Mouse (Mus musculus): ENCODE results near the gene Malsu1.
A peak's percentile ranks its signal among the peaks of the same experiment; 100 is the strongest.

DNA sequence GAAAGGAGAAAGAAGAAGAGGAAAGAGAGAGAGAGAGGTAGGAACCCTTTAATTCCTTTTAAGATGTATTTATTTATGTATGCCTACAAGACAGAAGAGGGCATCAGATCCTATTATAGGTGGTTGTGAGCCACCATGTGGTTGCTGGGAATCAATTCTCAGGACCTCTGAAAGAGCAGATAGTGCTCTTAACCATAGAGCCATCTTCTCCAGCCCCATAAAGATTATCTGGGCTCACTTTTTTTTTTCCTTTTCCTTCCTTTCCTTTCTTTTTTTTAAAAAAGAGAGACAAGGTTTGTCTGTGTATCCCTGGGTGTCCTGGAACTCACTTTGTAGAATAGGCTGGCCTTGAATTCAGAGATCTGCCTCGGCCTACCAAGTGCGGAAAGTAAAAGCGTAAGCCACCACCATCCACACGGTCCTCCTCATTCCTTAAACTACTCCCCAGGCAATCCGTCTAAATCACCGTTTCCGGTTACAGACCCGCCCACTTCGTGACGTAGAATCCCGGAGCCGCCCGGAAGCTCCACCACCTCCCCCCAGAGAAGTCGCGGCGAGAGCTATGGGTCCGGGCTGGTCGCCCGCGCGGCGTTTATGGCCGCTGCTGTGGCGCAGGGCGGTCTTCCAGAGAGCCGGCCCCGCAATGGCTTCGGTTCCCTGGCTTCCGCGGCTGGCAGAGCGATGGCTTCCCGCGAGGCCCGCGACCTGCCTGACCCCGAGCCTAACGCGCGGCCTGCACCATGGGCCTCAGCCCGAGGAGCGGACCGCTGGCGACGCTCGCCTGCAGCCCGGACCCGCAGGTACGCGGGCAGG, at the start of gene Malsu1:
- TF ChIP-seq GATA1 (IDR thresholded peaks at IDR 0.05; ENCODE audit: borderline replicate concordance, low read length) (no peak), FLI1 (IDR thresholded peaks at IDR 0.05; ENCODE audit: low read length) (peak; percentile 47; the same call in 1 of the 2 replicates)
